8 mouse cellular contexts compared by ENCODE assay signal in genomic region chr1:95313393-95314228, GRCm38 (mm10). TPM values are rescaled to one million over a fixed set of nuclear protein-coding genes. Genes with fewer than 3 reads are reported as not detected.
DNase-seq lines count a peak whose midpoint lies in the region; ATAC-seq and TF ChIP-seq lines count a peak whose summit lies in the region.

Fam174a (plus strand) TSS chr1:95313623.

- H3K36me3 ChIP-seq in MEL (ENCODE audit: control insufficient read depth in 1 of 2, insufficient read depth in 2 of 2, low read length in 2 of 2) = peaks cover 0 to 14% of the 10 kb centered on the region in 2 experiments; a peak in 2 of 4 replicates
- no peaks in the 10 kb centered on the region for H3K36me3 ChIP-seq in lung, embryonic 16.5 days (ENCODE audit: control insufficient read depth, insufficient read depth, low read length)

- H3K9me3 ChIP-seq in MEL (replicated peaks; ENCODE audit: insufficient read depth, low read length) = no peaks in the 10 kb centered on the region
- no peaks in the 10 kb centered on the region for H3K9me3 ChIP-seq in lung, embryonic 16.5 days (ENCODE audit: control insufficient read depth, low read length)

- peak within 1 kb of the TSS; percentile 66 to 94 for H3K4me3 ChIP-seq in MEL (ENCODE audit: control insufficient read depth in 1 of 2, insufficient read depth in 1 of 2, low read depth in 2 of 2, low read length in 2 of 2)
- peak within 1 kb of the TSS; percentile 96 for H3K4me3 ChIP-seq in lung, embryonic 16.5 days (ENCODE audit: low read length)

- TF ChIP-seq EP300 in MEL (IDR thresholded peaks at IDR 0.05; ENCODE audit: low read depth in 1 of 2, low read length in 2 of 2) = no peak

- peaks cover 8 to 9% of the 10 kb centered on the region in 2 experiments for H3K4me1 ChIP-seq in MEL (ENCODE audit: control insufficient read depth in 1 of 2, insufficient read depth in 2 of 2, low read length in 2 of 2)
- peaks cover 11% of the 10 kb centered on the region; the same call in 1 of the 2 replicates for H3K4me1 ChIP-seq in lung, embryonic 16.5 days (replicated peaks; ENCODE audit: control insufficient read depth, insufficient read depth, low read length)

- TF ChIP-seq CTCF in MEL (IDR thresholded peaks at IDR 0.05 in 2 of 3, conservative IDR thresholded peaks at IDR 0.05 in 1 of 3; ENCODE audit: control insufficient read depth in 1 of 3, insufficient read depth in 1 of 3, low read depth in 2 of 3, low read length in 3 of 3, poor library complexity in 1 of 3, severe bottlenecking in 1 of 3) = 0 out of 6 replicates have a peak, but pooled peaks of 1 of the 3 experiments have one; percentile 7

- H3K27ac ChIP-seq in MEL (ENCODE audit: control insufficient read depth, low read depth, low read length) = peak within 1 kb of the TSS; percentile 52; the same call in 1 of the 2 replicates
- H3K27ac ChIP-seq in lung, embryonic 16.5 days (ENCODE audit: low read length) = peak within 1 kb of the TSS; percentile 77

- H3K4me2 ChIP-seq in lung, embryonic 16.5 days (ENCODE audit: low read depth, low read length) = peak within 1 kb of the TSS; percentile 89

- TF ChIP-seq RAD21 in MEL (IDR thresholded peaks at IDR 0.05; ENCODE audit: low read depth, low read length) = no peak; the same call in 1 of the 2 replicates

- under 1% methylated on average over 76 of the region's 79 CpGs for WGBS in lung, embryonic 16.5 days

- H3K27me3 ChIP-seq in MEL (ENCODE audit: control insufficient read depth in 1 of 2, insufficient read depth in 2 of 2, low read length in 2 of 2) = no peaks in the 10 kb centered on the region
- H3K27me3 ChIP-seq in lung, embryonic 16.5 days (ENCODE audit: control insufficient read depth, insufficient read depth, low read depth, low read length) = no peaks in the 10 kb centered on the region

- peak; percentile 97 for DNase-seq in MEL (ENCODE audit: low read depth, low spot score)
- DNase-seq in cerebellum, adult 8-10 months = peak; percentile 91
- DNase-seq in forelimb bud, embryonic 11.5 days (ENCODE audit: low read depth, low spot score) = peak; percentile 91
- peak; percentile 78 for DNase-seq in layer of hippocampus, adult 9-10 months (ENCODE audit: low spot score)
- peak; percentile 67 for DNase-seq in ovary, postnatal 10 days (ENCODE audit: low spot score)
- peak; percentile 86 to 88 for DNase-seq in thymus, postnatal 10 days (ENCODE audit: low spot score in 2 of 2)

- TF ChIP-seq POLR2A in MEL (IDR thresholded peaks at IDR 0.05; ENCODE audit: control insufficient read depth in 1 of 2, insufficient read depth in 1 of 2, low read depth in 1 of 2, low read length in 2 of 2, poor library complexity in 1 of 2) = peak; percentile 88 to 92

- peak; percentile 91 to 92 for ATAC-seq in hematopoietic stem cell, adult 5-6 weeks (replicated peaks in 1 of 2; ENCODE audit: insufficient read depth in 1 of 2, low FRiP score in 2 of 2, low TSS enrichment in 1 of 2, low read depth in 1 of 2, poor library complexity in 2 of 2, severe bottlenecking in 2 of 2)
- ATAC-seq in lung, embryonic 16.5 days (ENCODE audit: low read depth) = peak; percentile 99

- peaks cover 14% of the 10 kb centered on the region for H3K79me2 ChIP-seq in MEL (ENCODE audit: control insufficient read depth, insufficient read depth, low read length, poor library complexity)

- peak within 1 kb of the TSS; percentile 96 for H3K9ac ChIP-seq in MEL (ENCODE audit: control insufficient read depth, low read depth, low read length, poor library complexity, severe bottlenecking)
- H3K9ac ChIP-seq in lung, embryonic 16.5 days (ENCODE audit: low read length) = peak within 1 kb of the TSS; percentile 94

TF ChIP-seq in MEL, 35 proteins besides CTCF, POLR2A, EP300 and RAD21:
- TF ChIP-seq KAT2A (conservative IDR thresholded peaks at IDR 0.05; ENCODE audit: low read depth, low read length) (peak; percentile 34), SIN3A (IDR thresholded peaks at IDR 0.05; ENCODE audit: low read length) (peak; percentile 96), ETS1 (IDR thresholded peaks at IDR 0.05; ENCODE audit: low read depth, low read length) (peak; percentile 35), TAL1 (IDR thresholded peaks at IDR 0.05; ENCODE audit: low read length) (no peak), ELF1 (IDR thresholded peaks at IDR 0.05; ENCODE audit: low read depth, low read length) (peak; percentile 82), POLR2AphosphoS2 (IDR thresholded peaks at IDR 0.05; ENCODE audit: low read length) (peak; percentile 87), GABPA (IDR thresholded peaks at IDR 0.05; ENCODE audit: low read depth, low read length) (no peak), NRF1 (IDR thresholded peaks at IDR 0.05; ENCODE audit: insufficient read depth, low read depth, low read length, poor library complexity, severe bottlenecking) (peak; percentile 89), USF1 (IDR thresholded peaks at IDR 0.05; ENCODE audit: low read depth, low read length) (no peak), E2F4 (IDR thresholded peaks at IDR 0.05; ENCODE audit: borderline replicate concordance, low read depth, low read length) (no peak), UBTF (IDR thresholded peaks at IDR 0.05; ENCODE audit: borderline replicate concordance, insufficient read depth, low read depth, low read length) (peak; percentile 90; the same call in 1 of the 2 replicates), CHD2 (IDR thresholded peaks at IDR 0.05; ENCODE audit: low read length) (no peak), MXI1 (IDR thresholded peaks at IDR 0.05; ENCODE audit: low read depth, low read length) (peak; percentile 89), GATA1 (IDR thresholded peaks at IDR 0.05; ENCODE audit: low read depth, low read length) (no peak), POLR2AphosphoS5 (IDR thresholded peaks at IDR 0.05; ENCODE audit: borderline replicate concordance, low read depth, low read length) (no peak), ZNF384 (IDR thresholded peaks at IDR 0.05; ENCODE audit: low read depth, low read length) (no peak), NELFE (IDR thresholded peaks at IDR 0.05; ENCODE audit: low read depth, low read length) (peak; percentile 94; the same call in 1 of the 2 replicates), CHD1 (IDR thresholded peaks at IDR 0.05; ENCODE audit: low read depth, low read length) (no peak), MAZ (IDR thresholded peaks at IDR 0.05; ENCODE audit: low read depth, low read length) (no peak; the same call in 1 of the 2 replicates), TCF12 (IDR thresholded peaks at IDR 0.05; ENCODE audit: low read depth, low read length) (peak; percentile 52), RCOR1 (IDR thresholded peaks at IDR 0.05; ENCODE audit: low read depth, low read length) (no peak), ZC3H11A (IDR thresholded peaks at IDR 0.05; ENCODE audit: low read depth, low read length) (no peak), MYC (IDR thresholded peaks at IDR 0.05; ENCODE audit: low read depth, low read length) (peak; percentile 62; the same call in 1 of the 2 replicates), MAFK (IDR thresholded peaks at IDR 0.05; ENCODE audit: borderline replicate concordance, low read depth, low read length) (no peak), MAX (IDR thresholded peaks at IDR 0.05; ENCODE audit: low read length) (peak; percentile 17; the same call in 1 of the 2 replicates), HCFC1 (IDR thresholded peaks at IDR 0.05; ENCODE audit: low read depth, low read length) (peak; percentile 87), USF2 (IDR thresholded peaks at IDR 0.05; ENCODE audit: borderline replicate concordance in 1 of 2, insufficient read depth in 1 of 2, low read depth in 1 of 2, low read length in 2 of 2) (no peak), BHLHE40 (IDR thresholded peaks at IDR 0.05; ENCODE audit: borderline replicate concordance, low read depth, low read length) (no peak), TBP (IDR thresholded peaks at IDR 0.05; ENCODE audit: low read depth, low read length) (peak; percentile 89), JUND (IDR thresholded peaks at IDR 0.05; ENCODE audit: low read depth, low read length) (no peak), ZKSCAN1 (IDR thresholded peaks at IDR 0.05; ENCODE audit: low read depth, low read length) (no peak), SMC3 (IDR thresholded peaks at IDR 0.05; ENCODE audit: low read depth, low read length) (peak; percentile 10; the same call in 1 of the 2 replicates), MYB (IDR thresholded peaks at IDR 0.05; ENCODE audit: low read depth, low read length) (no peak), ZMIZ1 (IDR thresholded peaks at IDR 0.05; ENCODE audit: low read depth, low read length) (peak; percentile 77; the same call in 1 of the 2 replicates), MEF2A (IDR thresholded peaks at IDR 0.05; ENCODE audit: extremely low read depth, insufficient replicate concordance, low read depth, low read length, poor library complexity, severe bottlenecking) (no peak)

RNA-seq across cellular contexts. Expression of gene Fam174a, which starts in this region (rescaled TPM):
- 17.3 and 19.0 TPM in 2 replicates for total RNA-seq in MEL (2012; rRNA removed)
- polyA plus RNA-seq in MEL (2012; ENCODE audit: insufficient read depth in 1 of 2, insufficient read length in 2 of 2, low read depth in 1 of 2, low replicate concordance in 2 of 2, missing spikeins in 1 of 2) = 10 to 100 TPM in 1 of 2 experiments, not detected in 1; 16.7 TPM
- 16.0 and 19.8 TPM in 2 replicates for total RNA-seq in hematopoietic stem cell, adult 5-6 weeks (2017)
- 30.2 and 30.4 TPM in 2 replicates for polyA plus RNA-seq in lung, embryonic 16.5 days (2015; fragmentation: Nextera tagmentation; extraction: Ambion mirVana)

Comparison
In these comparisons a context has a peak if more than half of its experiments do, and no peak if none do; other contexts are left out.
1. Peak in every context shown above with its lines: DNase-seq, ATAC-seq, H3K4me3 ChIP-seq and H3K27ac ChIP-seq.